ENCODE assay signal across 14 mouse cellular contexts in the genomic region with DNA sequence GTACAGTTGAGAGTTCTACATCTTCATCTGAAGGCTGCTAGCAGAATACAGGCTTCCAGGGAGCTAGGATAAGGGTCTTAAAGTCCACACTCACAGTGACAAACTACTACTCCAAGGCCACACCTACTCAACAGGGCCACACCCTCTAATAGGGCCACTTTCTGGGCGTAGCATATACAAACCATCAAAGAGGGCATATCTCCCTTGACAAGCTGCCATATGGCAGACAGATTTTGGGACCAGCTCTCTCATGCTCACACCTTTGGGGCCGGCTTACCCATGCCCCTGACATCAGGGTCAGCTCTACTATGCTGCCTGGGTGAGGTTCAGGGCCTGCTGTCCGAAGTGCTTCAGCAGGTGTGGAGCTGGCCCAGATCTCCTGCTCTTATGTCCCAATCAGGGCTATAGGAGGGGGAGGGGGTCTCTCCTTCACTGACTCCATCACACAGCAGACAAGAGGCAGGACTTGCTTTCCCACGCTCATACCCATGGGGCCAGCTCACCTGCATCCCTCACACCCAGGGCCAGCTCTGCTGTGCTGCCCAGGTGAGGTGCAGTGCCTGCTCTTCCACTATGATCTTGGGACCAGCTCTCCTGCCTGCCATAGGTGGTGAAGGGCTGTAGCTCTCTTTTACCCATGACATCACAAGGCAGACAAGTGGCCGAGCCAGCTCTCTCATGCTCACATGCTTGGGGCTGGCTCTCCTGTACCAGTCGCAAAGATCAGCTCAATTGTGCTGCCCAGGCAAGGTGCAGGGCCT. TPM values are rescaled to one million over a fixed set of nuclear protein-coding genes. Genes with fewer than 3 reads are reported as not detected.
DNase-seq lines count a peak whose midpoint lies in the region; ATAC-seq lines count a peak whose summit lies in the region.
"Had no signal": no experiment of that assay in that cellular context is flagged by ENCODE, and none has a peak within 500 bp of the region (broad histone marks: within the 10 kb centered on the region; RNA-seq: fewer than 3 reads in every experiment).

No protein-coding gene starts in this region.

- ATAC-seq in forebrain, embryonic 11.5 days (replicated peaks; ENCODE audit: low FRiP score): 0 out of 2 replicates have a peak, but pooled peaks have one; percentile 10
- 0 out of 2 replicates have a peak, but pooled peaks have one; percentile 30 for ATAC-seq in limb, embryonic 15.5 days (ENCODE audit: insufficient number of reproducible peaks, low FRiP score, low TSS enrichment, low read depth)

- no peaks in the 10 kb centered on the region for H3K4me1 ChIP-seq in forebrain, embryonic 11.5 days (replicated peaks; ENCODE audit: control insufficient read depth, insufficient read depth, low read length)
- no peaks in the 10 kb centered on the region for H3K4me1 ChIP-seq in forebrain, embryonic 10.5 days
- H3K4me1 ChIP-seq in limb, embryonic 15.5 days: no peaks in the 10 kb centered on the region
- peaks cover 6% of the 10 kb centered on the region for H3K4me1 ChIP-seq in limb, embryonic 10.5 days
- peaks cover 88% of the 10 kb centered on the region for H3K4me1 ChIP-seq in erythroblast, embryonic 14.5 days (ENCODE audit: control insufficient read depth)
- H3K4me1 ChIP-seq in megakaryocyte, embryonic 14.5 days: peaks cover 54% of the 10 kb centered on the region

- H3K36me3 ChIP-seq in forebrain, embryonic 11.5 days (ENCODE audit: control insufficient read depth, insufficient read depth, low read length): no peaks in the 10 kb centered on the region
- no peaks in the 10 kb centered on the region for H3K36me3 ChIP-seq in forebrain, embryonic 10.5 days (replicated peaks)
- no peaks in the 10 kb centered on the region for H3K36me3 ChIP-seq in limb, embryonic 15.5 days
- no peaks in the 10 kb centered on the region for H3K36me3 ChIP-seq in limb, embryonic 10.5 days
- peaks cover 92% of the 10 kb centered on the region for H3K36me3 ChIP-seq in erythroblast, embryonic 14.5 days (ENCODE audit: control insufficient read depth)
- H3K36me3 ChIP-seq in megakaryocyte, embryonic 14.5 days (replicated peaks; ENCODE audit: low read length): peaks cover 17% of the 10 kb centered on the region
- H3K36me3 ChIP-seq: neural tube, embryonic 15.5 days had no signal

- no peaks in the 10 kb centered on the region for H3K27me3 ChIP-seq in forebrain, embryonic 11.5 days (ENCODE audit: control insufficient read depth, insufficient read depth, low read length)
- no peaks in the 10 kb centered on the region for H3K27me3 ChIP-seq in forebrain, embryonic 10.5 days (ENCODE audit: poor library complexity, severe bottlenecking)
- H3K27me3 ChIP-seq in limb, embryonic 15.5 days: no peaks in the 10 kb centered on the region
- no peaks in the 10 kb centered on the region for H3K27me3 ChIP-seq in limb, embryonic 10.5 days (ENCODE audit: low read depth, poor library complexity, severe bottlenecking)
- H3K27me3 ChIP-seq in erythroblast, embryonic 14.5 days (ENCODE audit: control insufficient read depth): no peaks in the 10 kb centered on the region
- H3K27me3 ChIP-seq in megakaryocyte, embryonic 14.5 days (replicated peaks): no peaks in the 10 kb centered on the region
- H3K27me3 ChIP-seq: neural tube, embryonic 15.5 days had no signal

- H3K4me3 ChIP-seq in forebrain, embryonic 11.5 days (ENCODE audit: low read depth, low read length): no peak overlapping the region
- H3K4me3 ChIP-seq in forebrain, embryonic 10.5 days: no peak overlapping the region
- no peak overlapping the region for H3K4me3 ChIP-seq in limb, embryonic 15.5 days
- H3K4me3 ChIP-seq in limb, embryonic 10.5 days: no peak overlapping the region
- H3K4me3 ChIP-seq in erythroblast, embryonic 14.5 days (replicated peaks): peak overlapping the region; percentile 56
- peak overlapping the region; percentile 42 for H3K4me3 ChIP-seq in megakaryocyte, embryonic 14.5 days (replicated peaks)
- H3K4me3 ChIP-seq: neural tube, embryonic 15.5 days had no signal

- H3K9me3 ChIP-seq in forebrain, embryonic 11.5 days (ENCODE audit: control insufficient read depth, low read length): no peaks in the 10 kb centered on the region
- no peaks in the 10 kb centered on the region for H3K9me3 ChIP-seq in forebrain, embryonic 10.5 days
- H3K9me3 ChIP-seq in limb, embryonic 15.5 days: no peaks in the 10 kb centered on the region
- H3K9me3 ChIP-seq in limb, embryonic 10.5 days (replicated peaks): no peaks in the 10 kb centered on the region
- no peaks in the 10 kb centered on the region for H3K9me3 ChIP-seq in erythroblast, embryonic 14.5 days (ENCODE audit: control insufficient read depth, low read length)
- H3K9me3 ChIP-seq in megakaryocyte, embryonic 14.5 days: no peaks in the 10 kb centered on the region
- H3K9me3 ChIP-seq: G1E; neural tube, embryonic 15.5 days had no signal

- no peak overlapping the region for H3K4me2 ChIP-seq in forebrain, embryonic 11.5 days (ENCODE audit: low read depth, low read length, severe bottlenecking)
- H3K4me2 ChIP-seq in limb, embryonic 15.5 days: no peak overlapping the region
- H3K4me2 ChIP-seq: neural tube, embryonic 15.5 days had no signal

- 91% methylated on average over 6 of the region's 6 CpGs for WGBS in forebrain, embryonic 11.5 days
- WGBS in forebrain, embryonic 10.5 days: 87% methylated on average over 6 of the region's 6 CpGs
- WGBS in limb, embryonic 15.5 days: 70% methylated on average over 6 of the region's 6 CpGs
- 80% methylated on average over 6 of the region's 6 CpGs for WGBS in limb, embryonic 10.5 days

- no peak for DNase-seq in forebrain, embryonic 11.5 days (ENCODE audit: low spot score)
- no peak for DNase-seq in forebrain, embryonic 10.5 days (ENCODE audit: extremely low spot score, low spot score)
- no peak for DNase-seq in limb, embryonic 10.5 days (ENCODE audit: low spot score)
- no peak for DNase-seq in adipocyte (ENCODE audit: low spot score)
- DNase-seq in urinary bladder, postnatal 14 days (ENCODE audit: low spot score): no peak
- DNase-seq: cerebellum, adult 18-20 months; kidney, postnatal 14 days; lung, postnatal 4 days; right cerebral cortex, postnatal 4 days had no signal

- H3K27ac ChIP-seq in forebrain, embryonic 11.5 days (ENCODE audit: low read depth, low read length): no peak overlapping the region
- no peak overlapping the region for H3K27ac ChIP-seq in forebrain, embryonic 10.5 days
- no peak overlapping the region for H3K27ac ChIP-seq in limb, embryonic 15.5 days
- no peak overlapping the region for H3K27ac ChIP-seq in limb, embryonic 10.5 days
- H3K27ac ChIP-seq: neural tube, embryonic 15.5 days had no signal

- no peak overlapping the region for H3K9ac ChIP-seq in forebrain, embryonic 11.5 days (ENCODE audit: low read length)
- no peak overlapping the region for H3K9ac ChIP-seq in limb, embryonic 15.5 days
- H3K9ac ChIP-seq: neural tube, embryonic 15.5 days had no signal

RNA-seq across cellular contexts. Expression of gene March8, which starts 32.6 kb away (rescaled TPM):
- 33.4 and 35.8 TPM in 2 replicates for polyA plus RNA-seq in forebrain, embryonic 11.5 days (2014; fragmentation: Nextera tagmentation; extraction: Ambion mirVana)
- 25.3 TPM in 2 replicates for polyA plus RNA-seq in forebrain, embryonic 10.5 days (2016; fragmentation: Nextera tagmentation; extraction: Ambion mirVana)
- 25.8 and 26.0 TPM in 2 replicates for polyA plus RNA-seq in limb, embryonic 15.5 days (2015; fragmentation: Nextera tagmentation; extraction: Ambion mirVana)
- 19.6 and 21.5 TPM in 2 replicates for polyA plus RNA-seq in limb, embryonic 10.5 days (2016; fragmentation: Nextera tagmentation; extraction: Ambion mirVana)
- polyA plus RNA-seq in erythroblast, embryonic 14.5 days (2012): 4.5 and 5.5 TPM in 2 replicates
- polyA plus RNA-seq in megakaryocyte, embryonic 14.5 days (2012; ENCODE audit: insufficient read depth, low replicate concordance): 3.4 and 8.1 TPM in 2 replicates

Comparison
In these comparisons a context has a peak if more than half of its experiments do, and no peak if none do; other contexts are left out.
1. H3K4me3 ChIP-seq: peak in erythroblast, embryonic 14.5 days (single experiment) and megakaryocyte, embryonic 14.5 days (single experiment); none in forebrain, embryonic 11.5 days (single experiment), forebrain, embryonic 10.5 days (single experiment), limb, embryonic 15.5 days (single experiment) and limb, embryonic 10.5 days (single experiment).